Mouse (Mus musculus) neural tube, embryonic 15.5 days (tissue): ENCODE data around the gene Dnttip1. TPM values are rescaled to one million over a fixed set of nuclear protein-coding genes. Genes with fewer than 3 reads are reported as not detected.
A peak's percentile ranks its signal among the peaks of the same experiment; 100 is the strongest.
"Not testable (repeated sequence)": the region's sequence is repeated elsewhere in the genome, so short reads cannot be mapped to it uniquely, and the experiment has no call there.

Source experiments
- ATAC-seq: fragments of 200-750 bp; cut with Nextera tagmentation; 2 replicates; pipeline ENCODE4 v1.8.0; 2017; ENCODE audit warnings: mild to moderate bottlenecking, moderate TSS enrichment, moderate library complexity; ENCODE audit not compliant: low FRiP score
- H3K27ac ChIP-seq: fragments of 300-500 bp; sonication (generic); replicated peaks from 2 replicates; pipeline ENCODE4 v1.5.1; 2015; ENCODE audit warnings: mild to moderate bottlenecking, inconsistent platforms
- H3K27me3 ChIP-seq: fragments of 300-500 bp; sonication (generic); replicated peaks from 2 replicates; pipeline ENCODE4 v1.6.1; 2015; ENCODE audit warnings: inconsistent platforms
- H3K36me3 ChIP-seq: fragments of 300-500 bp; sonication (generic); 2 replicates; pipeline ENCODE4 v1.6.1; 2015; ENCODE audit warnings: inconsistent platforms
- H3K4me1 ChIP-seq: fragments of 300-500 bp; sonication (generic); 2 replicates; pipeline ENCODE4 v1.6.1; 2015; ENCODE audit warnings: inconsistent platforms
- H3K4me2 ChIP-seq: fragments of 300-500 bp; sonication (generic); 2 replicates; pipeline ENCODE4 v1.6.1; 2015; ENCODE audit warnings: inconsistent platforms, mild to moderate bottlenecking, moderate library complexity
- H3K4me3 ChIP-seq: fragments of 300-500 bp; sonication (generic); replicated peaks from 2 replicates; pipeline ENCODE4 v1.5.1; 2015; ENCODE audit warnings: mild to moderate bottlenecking, inconsistent platforms
- H3K9ac ChIP-seq: fragments of 300-500 bp; sonication (generic); replicated peaks from 2 replicates; pipeline ENCODE4 v1.6.1; 2015; ENCODE audit warnings: mild to moderate bottlenecking, inconsistent platforms
- H3K9me3 ChIP-seq: fragments of 300-500 bp; sonication (generic); replicated peaks from 2 replicates; pipeline ENCODE4 v1.6.1; 2016; ENCODE audit warnings: inconsistent platforms
- WGBS: fragments of 180-500 bp; shearing (Covaris S2); methylation state at CpG from one replicate; pipeline ENCODE4 v1.1.7; 2015; ENCODE audit warnings: mixed read lengths; 5-methylcytosine and 5-hydroxymethylcytosine counted together
- polyA plus RNA-seq: library from polyadenylated mRNA; unstranded; fragments of >200 nt; fragmentation: Nextera tagmentation; extraction: Ambion mirVana; gene quantifications from 2 replicates; pipeline ENCODE4 v1.2.1, GENCODE M21; 2015

Gene Dnttip1
- polyA plus RNA-seq, 1 experiment from 2014 or later, result 51.0 TPM

DNA sequence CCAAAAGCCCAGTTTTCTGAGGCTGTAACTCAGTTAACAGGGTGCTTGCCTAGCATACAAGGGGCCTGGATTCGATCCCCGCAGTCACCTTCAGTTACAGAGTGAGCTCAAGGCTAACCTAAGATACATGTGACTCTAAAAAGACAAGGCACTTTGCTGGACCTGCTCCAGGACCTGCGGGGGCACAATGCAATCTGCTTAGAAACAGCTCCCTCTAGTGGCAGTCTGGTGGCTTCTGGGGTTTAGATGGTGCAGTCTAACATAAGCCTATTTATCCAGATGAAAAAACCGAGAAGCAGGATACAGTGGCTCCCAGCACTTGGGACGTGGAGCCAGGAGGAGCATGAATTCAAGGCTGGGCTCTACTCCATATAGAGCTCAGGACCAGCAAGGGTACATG, 48.5 kb downstream of the Dnttip1 start:
- Histone ChIP-seq H3K27me3 (no peaks in the 10 kb centered on the region), H3K27ac (no peak overlapping the region), H3K9me3 (no peaks in the 10 kb centered on the region), H3K36me3 (peaks cover 58% of the 10 kb centered on the region), H3K9ac (no peak overlapping the region), H3K4me2 (no peak overlapping the region), H3K4me3 (no peak overlapping the region), H3K4me1 (no peaks in the 10 kb centered on the region)
- WGBS, result 32% methylated on average over 5 of the region's 5 CpGs
- no peak for ATAC-seq

- 80% methylated on average over 4 of the region's 4 CpGs for WGBS
- ATAC-seq, result no peak
These were observed 50.1 kb downstream of the Dnttip1 start for GRCm38 (mm10) chr2:164795868-164796267.

GRCm38 (mm10) chr2:164798554-164798953, 52.8 kb downstream of the Dnttip1 start:
- Histone ChIP-seq H3K4me1 (peaks cover 16% of the 10 kb centered on the region), H3K36me3 (peaks cover 44% of the 10 kb centered on the region)
- H3K4me3 ChIP-seq, H3K9ac ChIP-seq, H3K9me3 ChIP-seq, H3K27me3 ChIP-seq, H3K27ac ChIP-seq, H3K4me2 ChIP-seq, ATAC-seq: not testable (repeated sequence)
- 84% methylated on average over 6 of the region's 6 CpGs for WGBS

More at GRCm38 (mm10) chr2:164795868-164796267, 50.1 kb downstream of the Dnttip1 start:
- H3K4me2 ChIP-seq, result no peak overlapping the region
- H3K9me3 ChIP-seq, result no peaks in the 10 kb centered on the region
- no peak overlapping the region for H3K4me3 ChIP-seq
- no peak overlapping the region for H3K9ac ChIP-seq
- H3K36me3 ChIP-seq, result peaks cover 61% of the 10 kb centered on the region
- no peaks in the 10 kb centered on the region for H3K27me3 ChIP-seq
- no peak overlapping the region for H3K27ac ChIP-seq
- H3K4me1 ChIP-seq, result no peaks in the 10 kb centered on the region

DNA sequence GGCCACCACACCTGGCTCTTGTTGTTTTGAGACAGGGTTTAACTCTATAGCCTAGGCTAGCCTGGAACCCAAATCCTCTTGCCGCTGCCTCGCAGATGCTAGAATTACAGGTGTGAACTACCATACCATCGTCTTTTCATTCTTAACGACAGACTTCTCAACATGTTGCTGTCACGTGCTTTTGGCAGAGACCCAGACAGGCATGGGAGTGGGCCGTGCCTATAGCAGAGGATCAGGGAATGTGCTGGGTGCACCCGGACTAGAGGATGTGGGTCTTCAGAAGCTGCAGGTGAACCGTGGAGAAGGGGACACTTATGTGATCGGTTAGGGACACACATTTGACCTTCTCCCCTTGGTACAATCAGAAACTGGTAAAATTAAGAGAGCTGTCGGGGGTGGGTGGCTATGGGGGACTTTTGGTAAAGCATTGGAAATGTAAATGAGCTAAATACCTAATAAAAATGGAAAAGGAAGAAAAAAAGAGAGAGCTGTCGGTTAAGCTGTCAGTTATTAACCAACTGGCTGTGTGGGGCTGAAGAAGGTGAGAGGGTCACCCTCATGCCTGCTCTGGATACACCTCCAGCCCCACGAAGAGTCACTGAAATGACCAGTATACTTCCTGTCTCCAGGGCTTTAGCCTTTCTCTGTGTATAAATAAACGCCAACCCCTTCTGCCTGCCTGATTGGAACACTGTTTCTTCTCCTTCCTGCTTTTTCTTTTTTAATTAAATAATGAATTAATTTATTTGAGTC, 54.6 kb downstream of the Dnttip1 start:
- whole genome bisulfite sequencing, result 95% methylated on average over 13 of the region's 13 CpGs
- Histone ChIP-seq H3K4me2 (no peak overlapping the region), H3K36me3 (peaks cover 38% of the 10 kb centered on the region), H3K27ac (no peak overlapping the region), H3K4me1 (peaks cover 23% of the 10 kb centered on the region), H3K9me3 (no peaks in the 10 kb centered on the region), H3K27me3 (no peaks in the 10 kb centered on the region), H3K9ac (no peak overlapping the region), H3K4me3 (no peak overlapping the region)
- no peak for ATAC-seq

- peak overlapping the region; percentile 76; the same call in 1 of the 2 replicates for H3K9ac ChIP-seq
- H3K27me3 ChIP-seq, result no peaks in the 10 kb centered on the region
- peaks cover 13% of the 10 kb centered on the region; the same call in 1 of the 2 replicates for H3K36me3 ChIP-seq
- no peak for ATAC-seq
- peak overlapping the region; percentile 67 for H3K4me2 ChIP-seq
- WGBS, result 95% methylated on average over 16 of the region's 16 CpGs
- peak overlapping the region; percentile 96 for H3K4me3 ChIP-seq
- no peak overlapping the region for H3K27ac ChIP-seq
- H3K9me3 ChIP-seq, result no peaks in the 10 kb centered on the region
- H3K4me1 ChIP-seq, result peaks cover 47% of the 10 kb centered on the region
These were observed 57.6 kb downstream of the Dnttip1 start for GRCm38 (mm10) chr2:164803201-164803920.

- 63% methylated on average over 1 of the region's 1 CpGs for WGBS
These were observed 58.1 kb downstream of the Dnttip1 start for GRCm38 (mm10) chr2:164803921-164804313.

DNA sequence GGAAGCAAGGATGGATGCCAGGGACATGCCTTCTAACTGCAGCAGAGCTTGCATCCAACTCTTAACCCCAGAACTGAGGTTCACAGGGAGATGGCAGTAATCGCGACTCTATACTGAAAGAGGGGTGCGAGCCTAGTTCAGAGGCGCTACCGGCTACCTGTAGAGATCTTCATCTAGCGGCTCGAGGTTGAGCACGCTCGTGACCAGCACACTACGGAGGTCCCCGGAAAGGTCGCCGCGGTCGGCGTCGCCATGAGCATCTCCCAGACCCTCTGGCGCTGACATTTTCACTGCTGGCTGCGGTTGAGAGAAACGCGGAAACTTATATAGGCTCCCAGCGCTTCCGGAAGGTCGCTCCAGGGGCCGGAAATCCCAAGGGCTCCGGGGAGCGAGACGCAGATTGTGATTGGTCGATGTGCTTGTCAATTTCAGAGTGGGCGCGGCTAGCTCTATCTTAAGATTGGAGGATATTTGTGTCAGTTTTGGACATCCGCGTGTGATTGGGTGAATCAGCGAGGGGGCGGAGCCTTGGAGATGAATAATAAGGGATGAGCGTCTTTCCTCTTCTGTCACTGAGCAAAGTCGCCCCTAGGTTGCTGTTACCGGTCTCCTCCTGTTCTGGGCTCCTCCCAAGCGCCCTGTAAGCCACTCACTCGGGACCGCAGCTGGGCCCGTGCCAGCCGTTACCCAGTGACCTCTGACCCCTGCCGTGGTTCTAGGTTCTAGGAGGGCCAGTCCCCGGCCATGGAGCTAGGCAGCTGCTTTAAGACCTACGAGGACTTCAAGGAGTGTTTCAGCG, 58.9 kb downstream of the Dnttip1 start, which contains the start of the genes Acot8 and Zswim3:
TSS of gene Acot8 (minus strand) at position 350 of the 799 bp plus-strand sequence.
TSS of gene Zswim3 (plus strand) at position 566 of the 799 bp plus-strand sequence.
- Histone ChIP-seq H3K9me3 (no peaks in the 10 kb centered on the region), H3K27ac (peak within 1 kb of the TSS; percentile 91), H3K4me3 (peak within 1 kb of the TSS; percentile 96), H3K36me3 (peaks cover 17% of the 10 kb centered on the region), H3K4me2 (peak within 1 kb of the TSS; percentile 82), H3K27me3 (no peaks in the 10 kb centered on the region), H3K4me1 (peaks cover 47% of the 10 kb centered on the region), H3K9ac (peak within 1 kb of the TSS; percentile 86)
- peak; percentile 97 for ATAC-seq
- under 1% methylated on average over 47 of the region's 47 CpGs for WGBS

More at GRCm38 (mm10) chr2:164803921-164804313, 58.1 kb downstream of the Dnttip1 start:
- H3K9me3 ChIP-seq, result no peaks in the 10 kb centered on the region
- H3K4me3 ChIP-seq, result peak overlapping the region; percentile 96
- H3K4me1 ChIP-seq, result peaks cover 47% of the 10 kb centered on the region
- H3K27ac ChIP-seq, result peak overlapping the region; percentile 89; the same call in 1 of the 2 replicates
- peak overlapping the region; percentile 67 for H3K4me2 ChIP-seq
- no peaks in the 10 kb centered on the region for H3K27me3 ChIP-seq
- peak overlapping the region; percentile 76 for H3K9ac ChIP-seq
- H3K36me3 ChIP-seq, result peaks cover 16% of the 10 kb centered on the region
- no peak for ATAC-seq

- H3K36me3 ChIP-seq, result peaks cover 16% of the 10 kb centered on the region
- peak overlapping the region; percentile 86 for H3K9ac ChIP-seq
- H3K4me3 ChIP-seq, result peak overlapping the region; percentile 96
- under 1% methylated on average over 21 of the region's 21 CpGs for WGBS
- H3K27me3 ChIP-seq, result no peaks in the 10 kb centered on the region
- H3K9me3 ChIP-seq, result no peaks in the 10 kb centered on the region
- peak overlapping the region; percentile 91 for H3K27ac ChIP-seq
- peaks cover 47% of the 10 kb centered on the region for H3K4me1 ChIP-seq
- ATAC-seq, result peak; percentile 43
- peak overlapping the region; percentile 82 for H3K4me2 ChIP-seq
These were observed 59.5 kb downstream of the Dnttip1 start for GRCm38 (mm10) chr2:164805332-164805718.

- no peak overlapping the region for H3K4me3 ChIP-seq
- H3K27ac ChIP-seq, result no peak overlapping the region
- no peaks in the 10 kb centered on the region for H3K9me3 ChIP-seq
- peaks cover 9% of the 10 kb centered on the region for H3K36me3 ChIP-seq
- peaks cover 47% of the 10 kb centered on the region for H3K4me1 ChIP-seq
- no peaks in the 10 kb centered on the region for H3K27me3 ChIP-seq
- WGBS, result 88% methylated on average over 7 of the region's 7 CpGs
- no peak overlapping the region for H3K9ac ChIP-seq
- H3K4me2 ChIP-seq, result peak overlapping the region; percentile 82
- no peak for ATAC-seq
These were observed 60.8 kb downstream of the Dnttip1 start for GRCm38 (mm10) chr2:164806614-164807013.

- no peak overlapping the region for H3K4me3 ChIP-seq
- H3K4me1 ChIP-seq, result no peaks in the 10 kb centered on the region
- no peak for ATAC-seq
- H3K9ac ChIP-seq, result no peak overlapping the region
- no peaks in the 10 kb centered on the region for H3K9me3 ChIP-seq
- H3K36me3 ChIP-seq, result peaks cover 22% of the 10 kb centered on the region
- 53% methylated on average over 2 of the region's 2 CpGs for WGBS
- H3K27me3 ChIP-seq, result no peaks in the 10 kb centered on the region
- H3K4me2 ChIP-seq, result no peak overlapping the region
- no peak overlapping the region for H3K27ac ChIP-seq
These were observed 67.8 kb downstream of the Dnttip1 start for GRCm38 (mm10) chr2:164813557-164813956.

DNA sequence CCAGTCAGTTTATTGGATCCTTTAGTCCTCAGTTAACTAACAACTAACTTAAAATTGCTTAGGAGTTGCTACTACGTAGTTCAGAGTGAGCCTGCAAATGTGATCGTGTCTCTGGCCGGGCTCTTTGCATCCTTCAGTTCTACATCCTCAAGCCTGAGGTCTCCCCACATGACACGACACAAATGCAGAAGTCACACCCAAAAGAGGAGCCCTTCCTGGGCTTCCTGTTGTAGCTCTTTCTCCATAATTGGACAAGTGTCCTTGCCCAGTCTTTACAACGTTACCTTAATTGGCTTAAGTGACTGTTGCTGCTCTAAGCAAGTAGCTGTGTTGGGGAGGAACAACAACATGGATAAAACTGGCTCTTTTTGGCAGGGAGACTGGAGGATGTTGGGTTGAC, 69.6 kb downstream of the Dnttip1 start:
- WGBS, result 89% methylated on average over 5 of the region's 5 CpGs
- no peaks in the 10 kb centered on the region for H3K27me3 ChIP-seq
- H3K27ac ChIP-seq, result no peak overlapping the region
- ATAC-seq, result no peak
- no peaks in the 10 kb centered on the region for H3K4me1 ChIP-seq
- no peak overlapping the region for H3K9ac ChIP-seq
- peaks cover 16% of the 10 kb centered on the region for H3K36me3 ChIP-seq
- no peak overlapping the region for H3K4me3 ChIP-seq
- H3K4me2 ChIP-seq, result no peak overlapping the region
- no peaks in the 10 kb centered on the region for H3K9me3 ChIP-seq
